Mouse (Mus musculus): ENCODE measurements around the gene Shb. TPM values are rescaled to one million over a fixed set of nuclear protein-coding genes. Genes with fewer than 3 reads are reported as not detected.
"Not testable (repeated sequence)": the region's sequence is repeated elsewhere in the genome, so short reads cannot be mapped to it uniquely, and the experiment has no call there.

Gene Shb
- polyA plus RNA-seq, 1 experiment from 2014 or later = 8.7 TPM

DNA sequence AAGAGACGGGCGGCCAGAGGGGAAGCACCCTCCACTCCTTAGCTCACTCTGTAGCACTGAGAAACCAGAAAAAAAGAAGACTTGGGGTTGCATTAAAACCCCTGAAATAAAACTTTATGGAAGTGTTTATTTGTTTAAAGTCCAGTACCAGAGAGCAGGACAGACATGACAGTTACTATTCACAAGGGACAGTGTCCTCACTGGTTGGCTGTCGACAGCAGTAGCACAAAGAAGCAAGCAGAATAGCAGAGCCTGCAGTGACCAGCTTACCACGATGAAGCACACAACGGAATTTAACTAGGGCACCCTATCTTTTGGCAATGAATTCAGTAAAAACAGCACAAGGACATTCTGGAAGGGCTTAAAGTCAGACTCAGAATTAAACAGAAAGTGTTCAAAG is 134.0 kb downstream of the Shb start:
- WGBS = 88% methylated on average over 5 of the region's 5 CpGs

DNA sequence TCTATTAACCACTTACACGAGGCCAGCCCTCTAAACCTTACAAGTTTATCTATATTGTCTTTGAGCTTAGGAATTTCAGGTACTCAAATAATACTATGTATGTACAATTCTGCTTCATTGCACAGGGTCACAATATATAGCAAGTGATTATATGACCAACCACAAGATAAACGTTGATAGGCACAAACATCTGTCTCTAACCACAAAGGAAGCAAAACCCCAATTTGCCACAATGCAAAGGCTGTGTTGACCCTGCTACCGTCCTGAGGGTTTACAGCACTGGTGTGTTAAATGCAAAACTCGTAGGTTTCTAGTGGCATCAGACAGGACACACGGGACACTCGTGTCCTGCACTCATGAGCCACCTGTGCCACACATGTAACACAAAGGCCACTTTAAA is 136.1 kb downstream of the Shb start:
- not testable (repeated sequence) for H3K27me3 ChIP-seq (ENCODE audit: control insufficient read depth, insufficient read depth, low read length); H3K27ac ChIP-seq; H3K9ac ChIP-seq; ATAC-seq (ENCODE audit: low FRiP score); H3K9me3 ChIP-seq (ENCODE audit: control insufficient read depth, low read length); DNase-seq (ENCODE audit: low spot score); H3K4me2 ChIP-seq (replicated peaks); H3K4me3 ChIP-seq (replicated peaks; ENCODE audit: low read length); H3K4me1 ChIP-seq (replicated peaks; ENCODE audit: control insufficient read depth, insufficient read depth, low read length)
- H3K36me3 ChIP-seq (replicated peaks; ENCODE audit: control insufficient read depth, insufficient read depth) = peaks cover 60% of the 10 kb centered on the region
- 90% methylated on average over 5 of the region's 6 CpGs for WGBS

More for the DNA sequence above, 134.0 kb downstream of the Shb start:
- not testable (repeated sequence) for H3K4me1 ChIP-seq (replicated peaks; ENCODE audit: control insufficient read depth, insufficient read depth, low read length); H3K4me3 ChIP-seq (replicated peaks; ENCODE audit: low read length); H3K27ac ChIP-seq; H3K27me3 ChIP-seq (ENCODE audit: control insufficient read depth, insufficient read depth, low read length); DNase-seq (ENCODE audit: low spot score); H3K4me2 ChIP-seq (replicated peaks); H3K9ac ChIP-seq; ATAC-seq (ENCODE audit: low FRiP score); H3K9me3 ChIP-seq (ENCODE audit: control insufficient read depth, low read length)
- peaks cover 80% of the 10 kb centered on the region for H3K36me3 ChIP-seq (replicated peaks; ENCODE audit: control insufficient read depth, insufficient read depth)

DNA sequence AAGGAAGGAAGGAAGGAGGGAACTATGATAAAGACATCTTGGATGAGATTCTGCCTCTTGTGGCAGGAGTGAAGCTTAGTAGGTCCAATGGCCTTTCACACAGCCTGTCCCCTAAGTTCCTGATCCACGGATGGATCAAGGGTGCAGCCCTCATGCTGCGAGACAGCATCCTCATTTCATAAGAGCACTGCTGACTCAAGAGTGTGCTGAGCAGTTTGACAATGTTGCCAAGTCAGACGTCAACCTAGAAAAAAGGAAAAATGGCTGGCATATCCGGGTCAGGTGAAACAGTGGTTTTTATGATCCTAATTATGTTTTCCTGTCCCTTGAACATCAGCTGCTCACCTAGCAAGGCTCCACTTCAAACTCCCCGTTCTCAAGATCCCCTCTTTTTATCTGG is 138.6 kb downstream of the Shb start:
- H3K27ac ChIP-seq = no peak overlapping the region
- no peaks in the 10 kb centered on the region for H3K27me3 ChIP-seq (ENCODE audit: control insufficient read depth, insufficient read depth, low read length)
- no peak overlapping the region for H3K4me3 ChIP-seq (replicated peaks; ENCODE audit: low read length)
- H3K9me3 ChIP-seq (ENCODE audit: control insufficient read depth, low read length) = no peaks in the 10 kb centered on the region
- 84% methylated on average over 5 of the region's 5 CpGs for WGBS
- H3K9ac ChIP-seq = no peak overlapping the region
- DNase-seq (ENCODE audit: low spot score) (no peak), ATAC-seq (ENCODE audit: low FRiP score) (no peak)
- no peak overlapping the region for H3K4me2 ChIP-seq (replicated peaks)
- peaks cover 34% of the 10 kb centered on the region for H3K36me3 ChIP-seq (replicated peaks; ENCODE audit: control insufficient read depth, insufficient read depth)
- no peaks in the 10 kb centered on the region for H3K4me1 ChIP-seq (replicated peaks; ENCODE audit: control insufficient read depth, insufficient read depth, low read length)

DNA sequence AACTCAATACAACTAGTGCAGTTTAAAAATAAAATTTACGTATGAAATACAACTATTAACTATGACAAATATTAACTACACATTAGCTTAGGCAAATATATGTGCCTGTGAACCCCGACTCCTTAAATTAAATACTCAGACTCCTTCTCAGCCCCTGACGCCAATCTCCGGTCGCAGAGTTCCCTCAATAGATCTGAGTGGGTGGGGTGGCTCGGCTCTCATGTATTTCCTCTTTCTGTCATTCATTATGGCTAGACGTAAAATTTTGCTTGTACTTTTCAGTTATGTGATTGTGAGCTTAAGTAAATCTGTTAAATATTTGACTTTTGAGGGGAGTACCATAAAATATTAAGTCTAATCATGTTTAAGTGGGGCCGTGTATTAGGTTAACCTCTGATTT is 139.3 kb downstream of the Shb start:
- no peak for DNase-seq (ENCODE audit: low spot score)
- no peaks in the 10 kb centered on the region for H3K27me3 ChIP-seq (ENCODE audit: control insufficient read depth, insufficient read depth, low read length)
- 86% methylated on average over 8 of the region's 8 CpGs for WGBS
- peaks cover 28% of the 10 kb centered on the region for H3K36me3 ChIP-seq (replicated peaks; ENCODE audit: control insufficient read depth, insufficient read depth)
- H3K4me3 ChIP-seq (replicated peaks; ENCODE audit: low read length) = no peak overlapping the region
- no peak overlapping the region for H3K9ac ChIP-seq
- no peaks in the 10 kb centered on the region for H3K4me1 ChIP-seq (replicated peaks; ENCODE audit: control insufficient read depth, insufficient read depth, low read length)
- no peak overlapping the region for H3K27ac ChIP-seq
- no peak overlapping the region for H3K4me2 ChIP-seq (replicated peaks)
- H3K9me3 ChIP-seq (ENCODE audit: control insufficient read depth, low read length) = no peaks in the 10 kb centered on the region
- ATAC-seq (ENCODE audit: low FRiP score) = no peak

DNA sequence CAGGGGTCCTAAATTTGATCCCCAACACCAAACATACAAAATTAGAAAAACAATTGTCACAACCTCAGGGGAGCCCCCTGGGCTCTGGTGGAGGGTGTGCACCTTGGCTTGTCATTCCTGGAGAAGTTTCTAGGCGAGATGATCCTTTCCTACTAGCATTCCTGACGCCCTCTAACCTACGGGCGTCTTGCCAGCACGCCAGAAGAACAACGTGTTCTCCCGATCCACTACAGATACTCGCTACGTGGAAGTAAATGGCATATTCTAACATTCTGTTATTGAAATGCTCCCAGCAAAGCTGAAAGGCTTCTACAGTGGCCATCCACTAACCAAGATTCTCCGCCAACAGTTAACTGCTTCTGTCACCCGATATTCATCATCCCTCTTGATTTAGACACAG is 139.7 kb downstream of the Shb start:
- Histone ChIP-seq H3K36me3 (replicated peaks; ENCODE audit: control insufficient read depth, insufficient read depth) (peaks cover 23% of the 10 kb centered on the region), H3K9me3 (ENCODE audit: control insufficient read depth, low read length) (no peaks in the 10 kb centered on the region), H3K9ac (no peak overlapping the region), H3K4me2 (replicated peaks) (no peak overlapping the region), H3K27ac (no peak overlapping the region), H3K27me3 (ENCODE audit: control insufficient read depth, insufficient read depth, low read length) (no peaks in the 10 kb centered on the region), H3K4me1 (replicated peaks; ENCODE audit: control insufficient read depth, insufficient read depth, low read length) (no peaks in the 10 kb centered on the region), H3K4me3 (replicated peaks; ENCODE audit: low read length) (no peak overlapping the region)
- DNase-seq (ENCODE audit: low spot score) (no peak), ATAC-seq (ENCODE audit: low FRiP score) (no peak)
- WGBS = 79% methylated on average over 11 of the region's 11 CpGs

DNA sequence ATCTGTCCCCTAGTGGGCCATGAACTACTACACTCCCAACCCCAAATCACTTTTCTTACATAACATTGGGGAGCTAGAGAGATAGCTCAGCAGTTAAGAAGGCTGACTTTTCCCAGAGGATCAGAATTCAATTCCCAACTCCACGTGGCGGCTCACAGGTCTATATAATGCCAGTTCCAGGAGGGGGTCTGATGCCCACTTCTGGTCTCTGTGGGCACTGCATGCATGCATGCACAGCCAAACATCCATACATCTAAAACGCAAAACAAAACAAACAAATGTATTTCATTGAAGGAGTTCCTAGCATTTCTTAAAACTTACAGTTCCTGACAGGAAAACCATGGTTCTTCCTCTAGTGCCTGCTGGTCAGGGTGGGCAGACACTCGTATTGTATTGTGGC is 140.2 kb downstream of the Shb start:
- Histone ChIP-seq H3K9ac (no peak overlapping the region), H3K27ac (no peak overlapping the region), H3K4me3 (replicated peaks; ENCODE audit: low read length) (no peak overlapping the region), H3K27me3 (ENCODE audit: control insufficient read depth, insufficient read depth, low read length) (no peaks in the 10 kb centered on the region), H3K36me3 (replicated peaks; ENCODE audit: control insufficient read depth, insufficient read depth) (peaks cover 19% of the 10 kb centered on the region), H3K4me2 (replicated peaks) (no peak overlapping the region), H3K9me3 (ENCODE audit: control insufficient read depth, low read length) (no peaks in the 10 kb centered on the region), H3K4me1 (replicated peaks; ENCODE audit: control insufficient read depth, insufficient read depth, low read length) (no peaks in the 10 kb centered on the region)
- WGBS = 69% methylated on average over 4 of the region's 4 CpGs
- no peak for ATAC-seq (ENCODE audit: low FRiP score)
- no peak for DNase-seq (ENCODE audit: low spot score)

DNA sequence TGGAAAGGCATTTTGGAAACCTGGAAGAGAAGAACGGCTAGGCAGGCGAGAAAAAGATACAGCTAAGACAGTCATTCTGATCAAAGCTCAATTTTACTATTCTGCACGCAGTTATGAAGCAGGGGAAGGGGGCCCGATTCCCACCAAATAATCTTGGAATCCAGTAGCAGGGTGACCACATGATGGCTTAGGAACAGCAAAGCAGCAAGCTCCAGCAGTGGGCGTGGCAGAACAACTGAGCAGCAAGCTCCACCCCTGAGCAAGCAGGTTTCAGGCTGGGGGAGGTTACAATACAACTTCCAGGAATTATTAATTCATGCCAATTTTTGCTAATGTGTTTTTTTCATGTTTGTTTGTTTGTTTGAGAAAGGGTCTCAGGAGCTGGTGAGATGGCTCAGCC is 145.0 kb downstream of the Shb start:
- not testable (repeated sequence) for DNase-seq (ENCODE audit: low spot score); H3K27me3 ChIP-seq (ENCODE audit: control insufficient read depth, insufficient read depth, low read length); H3K4me3 ChIP-seq (replicated peaks; ENCODE audit: low read length); H3K4me2 ChIP-seq (replicated peaks); H3K9me3 ChIP-seq (ENCODE audit: control insufficient read depth, low read length); H3K36me3 ChIP-seq (replicated peaks; ENCODE audit: control insufficient read depth, insufficient read depth); H3K27ac ChIP-seq; ATAC-seq (ENCODE audit: low FRiP score); H3K4me1 ChIP-seq (replicated peaks; ENCODE audit: control insufficient read depth, insufficient read depth, low read length); H3K9ac ChIP-seq
- WGBS = 92% methylated on average over 5 of the region's 5 CpGs

DNA sequence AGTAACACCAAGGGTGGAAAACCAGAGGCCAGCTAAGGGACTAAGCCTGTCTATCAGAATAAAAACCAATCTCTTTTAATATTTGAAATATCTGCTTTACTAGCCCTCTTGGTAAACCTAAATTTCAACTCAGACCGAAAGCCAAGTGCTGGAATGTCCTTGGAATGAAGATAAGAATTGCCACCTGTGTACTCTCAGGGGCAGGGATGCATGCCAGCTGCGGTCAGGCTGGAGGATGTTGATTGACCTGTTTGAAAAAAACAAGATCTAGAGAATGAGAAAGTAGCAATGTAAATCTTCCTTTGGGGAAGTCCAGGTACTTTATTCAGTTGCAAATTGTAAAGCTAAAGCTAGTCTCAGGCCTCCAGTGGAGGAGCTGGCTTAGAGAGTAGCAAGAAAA is 150.1 kb downstream of the Shb start:
- not testable (repeated sequence) for H3K27ac ChIP-seq; ATAC-seq (ENCODE audit: low FRiP score); H3K36me3 ChIP-seq (replicated peaks; ENCODE audit: control insufficient read depth, insufficient read depth); H3K9me3 ChIP-seq (ENCODE audit: control insufficient read depth, low read length); H3K4me2 ChIP-seq (replicated peaks); H3K27me3 ChIP-seq (ENCODE audit: control insufficient read depth, insufficient read depth, low read length); DNase-seq (ENCODE audit: low spot score); H3K9ac ChIP-seq; H3K4me3 ChIP-seq (replicated peaks; ENCODE audit: low read length); H3K4me1 ChIP-seq (replicated peaks; ENCODE audit: control insufficient read depth, insufficient read depth, low read length)
- 93% methylated on average over 2 of the region's 2 CpGs for WGBS

DNA sequence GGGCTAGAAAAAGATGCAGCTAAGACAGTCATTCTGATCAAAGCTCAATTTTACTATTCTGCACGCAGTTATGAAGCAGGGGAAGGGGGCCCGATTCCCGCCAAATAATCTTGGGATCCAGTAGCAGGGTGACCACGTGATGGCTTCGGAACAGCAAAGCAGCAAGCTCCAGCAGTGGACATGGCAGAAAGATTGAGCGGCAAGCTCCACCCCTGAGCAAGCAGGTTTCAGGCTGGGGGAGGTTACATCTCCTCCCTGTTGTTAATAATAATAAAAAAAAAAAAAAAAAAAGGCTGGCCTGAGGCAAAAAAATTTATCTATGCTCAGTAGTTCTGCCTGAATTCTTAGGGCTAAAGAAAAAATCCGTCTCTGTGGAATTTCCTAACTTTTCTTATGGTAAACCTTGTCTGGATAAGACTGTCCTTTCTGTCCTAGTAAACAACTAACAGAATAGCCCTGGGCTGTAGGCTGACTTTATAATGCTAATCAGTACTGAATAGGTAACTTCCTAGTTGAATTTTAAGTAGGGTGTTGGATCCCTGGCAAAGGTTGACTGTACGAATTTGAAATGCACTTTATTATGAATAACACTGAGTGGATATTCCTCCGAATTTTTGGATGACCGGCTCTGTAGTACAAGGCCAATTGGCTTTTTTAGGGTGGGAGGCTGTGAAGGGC is 151.2 kb downstream of the Shb start:
- DNase-seq (ENCODE audit: low spot score); H3K4me1 ChIP-seq (replicated peaks; ENCODE audit: control insufficient read depth, insufficient read depth, low read length); H3K4me2 ChIP-seq (replicated peaks); ATAC-seq (ENCODE audit: low FRiP score); H3K9ac ChIP-seq; H3K9me3 ChIP-seq (ENCODE audit: control insufficient read depth, low read length); H3K27ac ChIP-seq; H3K4me3 ChIP-seq (replicated peaks; ENCODE audit: low read length); H3K27me3 ChIP-seq (ENCODE audit: control insufficient read depth, insufficient read depth, low read length): not testable (repeated sequence)
- H3K36me3 ChIP-seq (replicated peaks; ENCODE audit: control insufficient read depth, insufficient read depth) = peaks cover 15% of the 10 kb centered on the region
- WGBS = 89% methylated on average over 10 of the region's 10 CpGs

DNA sequence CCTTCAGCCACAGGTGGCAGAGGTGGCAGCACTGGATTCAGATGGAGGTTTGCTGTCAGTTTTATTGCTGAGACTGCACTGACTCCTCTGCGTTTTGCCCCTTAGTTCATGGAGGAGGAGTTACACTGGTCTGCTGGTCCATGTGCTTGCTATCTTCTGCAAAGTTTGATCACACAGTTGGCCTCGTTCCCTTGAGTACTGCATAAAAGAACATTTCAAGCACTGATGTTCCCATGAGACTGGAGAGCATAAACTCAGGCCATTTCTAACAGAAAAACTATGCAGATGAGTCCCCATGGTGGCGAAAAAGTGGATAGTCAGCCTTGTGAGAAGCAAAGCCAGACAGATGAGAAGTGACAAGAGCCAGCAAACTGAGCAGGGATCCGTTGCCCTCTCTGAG is 155.7 kb downstream of the Shb start:
- H3K36me3 ChIP-seq (replicated peaks; ENCODE audit: control insufficient read depth, insufficient read depth) = peaks cover 55% of the 10 kb centered on the region
- H3K27me3 ChIP-seq (ENCODE audit: control insufficient read depth, insufficient read depth, low read length) = no peaks in the 10 kb centered on the region
- H3K9ac ChIP-seq = no peak overlapping the region
- no peak overlapping the region for H3K4me3 ChIP-seq (replicated peaks; ENCODE audit: low read length)
- no peaks in the 10 kb centered on the region for H3K9me3 ChIP-seq (ENCODE audit: control insufficient read depth, low read length)
- DNase-seq (ENCODE audit: low spot score) (no peak), ATAC-seq (ENCODE audit: low FRiP score) (no peak)
- no peak overlapping the region for H3K27ac ChIP-seq
- 91% methylated on average over 4 of the region's 4 CpGs for WGBS
- H3K4me1 ChIP-seq (replicated peaks; ENCODE audit: control insufficient read depth, insufficient read depth, low read length) = no peaks in the 10 kb centered on the region
- no peak overlapping the region for H3K4me2 ChIP-seq (replicated peaks)
